Mouse (Mus musculus) kidney, postnatal 14 days (tissue): ENCODE data around the gene Cmpk1.

Source experiments
- DNase-seq: peaks from one replicate; pipeline ENCODE4 v3.0.0; 2022; ENCODE audit warnings: mixed read lengths

Gene Cmpk1

GRCm38 (mm10) chr4:114942583-114942982 lies 44.5 kb downstream of the Cmpk1 start:
- DNase-seq, result no peak

- DNase-seq, result no peak
Observed at GRCm38 (mm10) chr4:114942112-114942511, 44.9 kb downstream of the Cmpk1 start.

GRCm38 (mm10) chr4:114941311-114941710 lies 45.7 kb downstream of the Cmpk1 start:
- no peak for DNase-seq

- DNase-seq, result no peak
Observed at GRCm38 (mm10) chr4:114938248-114938647, 48.8 kb downstream of the Cmpk1 start.

GRCm38 (mm10) chr4:114937459-114938047 lies 49.5 kb downstream of the Cmpk1 start:
- no peak for DNase-seq

- no peak for DNase-seq
Observed at GRCm38 (mm10) chr4:114934188-114934587, 52.9 kb downstream of the Cmpk1 start.

GRCm38 (mm10) chr4:114932747-114933146 lies 54.3 kb downstream of the Cmpk1 start:
- DNase-seq, result no peak

GRCm38 (mm10) chr4:114929155-114929554 lies 57.9 kb downstream of the Cmpk1 start:
- DNase-seq, result no peak

GRCm38 (mm10) chr4:114925917-114926312 lies 61.1 kb downstream of the Cmpk1 start, which contains the start of gene Foxe3:
TSS of gene Foxe3 (minus strand) at chr4:114926013.
- no peak for DNase-seq

GRCm38 (mm10) chr4:114924971-114925916 lies 61.8 kb downstream of the Cmpk1 start:
- peak; percentile 38 for DNase-seq

- DNase-seq, result peak; percentile 51
Observed at GRCm38 (mm10) chr4:114917091-114917490, 70.0 kb downstream of the Cmpk1 start.

GRCm38 (mm10) chr4:114916056-114916455 lies 71.0 kb downstream of the Cmpk1 start:
- DNase-seq, result no peak

GRCm38 (mm10) chr4:114913594-114913962 lies 73.5 kb downstream of the Cmpk1 start:
- peak; percentile 66 for DNase-seq

GRCm38 (mm10) chr4:114912705-114913593 lies 74.1 kb downstream of the Cmpk1 start:
- DNase-seq, result no peak

- DNase-seq, result peak; percentile 47
Observed at GRCm38 (mm10) chr4:114909602-114910484, 77.2 kb downstream of the Cmpk1 start.
